Mouse (Mus musculus) embryonic fibroblast, embryonic 13.5 days (primary cell): ENCODE results near the gene Cars2.

ENCODE experiments used
- CTCF ChIP-seq: IDR thresholded peaks from 2 replicates; pipeline ENCODE4 v1.5.1; 2011; ENCODE audit warnings: mild to moderate bottlenecking, control low read depth, low read length, moderate library complexity, borderline replicate concordance; ENCODE audit not compliant: insufficient read depth
- POLR2A ChIP-seq: IDR thresholded peaks from 2 replicates; pipeline ENCODE4 v1.6.1; 2011; ENCODE audit warnings: low read depth, mild to moderate bottlenecking, control low read depth, low read length, moderate library complexity

GRCm38 (mm10) chr8:11564236-11564635, 13.7 kb upstream of the Cars2 start:
- TF ChIP-seq CTCF = no peak
- TF ChIP-seq POLR2A = no peak
